Mouse (Mus musculus) heart, embryonic 16.5 days (tissue): Measurements from ENCODE around the gene Anp32e. TPM values are rescaled to one million over a fixed set of nuclear protein-coding genes. Genes with fewer than 3 reads are reported as not detected.
"Not testable (repeated sequence)": the region's sequence is repeated elsewhere in the genome, so short reads cannot be mapped to it uniquely, and the experiment has no call there.

Source experiments
- ATAC-seq: fragments of 200-750 bp; cut with Nextera tagmentation; replicated peaks from 2 replicates; pipeline ENCODE4 v1.8.0; 2017; ENCODE audit warnings: moderate number of reproducible peaks; ENCODE audit not compliant: insufficient read depth, low FRiP score; ENCODE audit errors: extremely low read depth
- H3K27ac ChIP-seq: fragments of 300-500 bp; sonication (generic); 2 replicates; pipeline ENCODE4 v1.5.1; 2014; ENCODE audit warnings: mild to moderate bottlenecking, low read length, control low read depth, moderate library complexity
- H3K27me3 ChIP-seq: fragments of 300-500 bp; sonication (generic); 2 replicates; pipeline ENCODE4 v1.6.1; 2014; ENCODE audit warnings: low read length, mixed read lengths; ENCODE audit not compliant: control insufficient read depth, insufficient read depth
- H3K36me3 ChIP-seq: fragments of 300-500 bp; sonication (generic); 2 replicates; pipeline ENCODE4 v1.6.1; 2014; ENCODE audit not compliant: control insufficient read depth, insufficient read depth
- H3K4me1 ChIP-seq: fragments of 300-500 bp; sonication (generic); 2 replicates; pipeline ENCODE4 v1.6.1; 2014; ENCODE audit warnings: low read length, mixed read lengths; ENCODE audit not compliant: control insufficient read depth, insufficient read depth
- H3K4me2 ChIP-seq: fragments of 300-500 bp; sonication (generic); 2 replicates; pipeline ENCODE4 v1.6.1; 2014; ENCODE audit warnings: low read depth, mild to moderate bottlenecking, control low read depth, low read length
- H3K4me3 ChIP-seq: fragments of 300-500 bp; sonication (generic); 2 replicates; pipeline ENCODE4 v1.5.1; 2014; ENCODE audit warnings: mild to moderate bottlenecking, control low read depth, low read length
- H3K9ac ChIP-seq: fragments of 300-500 bp; sonication (generic); 2 replicates; pipeline ENCODE4 v1.6.1; 2014; ENCODE audit warnings: low read length, control low read depth
- H3K9me3 ChIP-seq: fragments of 300-500 bp; sonication (generic); replicated peaks from 2 replicates; pipeline ENCODE4 v1.6.1; 2016; ENCODE audit warnings: low read length; ENCODE audit not compliant: control insufficient read depth
- WGBS: fragments of 180-500 bp; shearing (Covaris S2); extraction: QIAGEN DNeasy Blood & Tissue Kit; methylation state at CpG from one replicate; pipeline ENCODE4 v1.1.7; 2014; 5-methylcytosine and 5-hydroxymethylcytosine counted together
- polyA plus RNA-seq: library from polyadenylated mRNA; unstranded; fragments of >200 nt; fragmentation: Nextera tagmentation; extraction: Ambion mirVana; gene quantifications from 2 replicates; pipeline ENCODE4 v1.2.1, GENCODE M21; 2015

The Anp32e gene
- polyA plus RNA-seq, 1 experiment from 2014 or later = 233 TPM

GRCm38 (mm10) chr3:95945731-95946240 lies 16.7 kb downstream of the Anp32e start:
- Histone ChIP-seq H3K9me3 (no peaks in the 10 kb centered on the region), H3K9ac (no peak overlapping the region), H3K4me3 (no peak overlapping the region), H3K27ac (no peak overlapping the region), H3K4me1 (no peaks in the 10 kb centered on the region), H3K27me3 (no peaks in the 10 kb centered on the region), H3K36me3 (peaks cover 41% of the 10 kb centered on the region), H3K4me2 (no peak overlapping the region)
- WGBS = 59% methylated on average over 14 of the region's 14 CpGs
- ATAC-seq = no peak

GRCm38 (mm10) chr3:95948325-95948724 lies 19.3 kb downstream of the Anp32e start:
- Histone ChIP-seq H3K36me3 (peaks cover 27% of the 10 kb centered on the region), H3K27me3 (no peaks in the 10 kb centered on the region), H3K4me1 (no peaks in the 10 kb centered on the region), H3K9ac (no peak overlapping the region), H3K27ac (no peak overlapping the region), H3K9me3 (no peaks in the 10 kb centered on the region), H3K4me3 (no peak overlapping the region), H3K4me2 (no peak overlapping the region)
- ATAC-seq = no peak
- WGBS = 81% methylated on average over 5 of the region's 5 CpGs

DNA sequence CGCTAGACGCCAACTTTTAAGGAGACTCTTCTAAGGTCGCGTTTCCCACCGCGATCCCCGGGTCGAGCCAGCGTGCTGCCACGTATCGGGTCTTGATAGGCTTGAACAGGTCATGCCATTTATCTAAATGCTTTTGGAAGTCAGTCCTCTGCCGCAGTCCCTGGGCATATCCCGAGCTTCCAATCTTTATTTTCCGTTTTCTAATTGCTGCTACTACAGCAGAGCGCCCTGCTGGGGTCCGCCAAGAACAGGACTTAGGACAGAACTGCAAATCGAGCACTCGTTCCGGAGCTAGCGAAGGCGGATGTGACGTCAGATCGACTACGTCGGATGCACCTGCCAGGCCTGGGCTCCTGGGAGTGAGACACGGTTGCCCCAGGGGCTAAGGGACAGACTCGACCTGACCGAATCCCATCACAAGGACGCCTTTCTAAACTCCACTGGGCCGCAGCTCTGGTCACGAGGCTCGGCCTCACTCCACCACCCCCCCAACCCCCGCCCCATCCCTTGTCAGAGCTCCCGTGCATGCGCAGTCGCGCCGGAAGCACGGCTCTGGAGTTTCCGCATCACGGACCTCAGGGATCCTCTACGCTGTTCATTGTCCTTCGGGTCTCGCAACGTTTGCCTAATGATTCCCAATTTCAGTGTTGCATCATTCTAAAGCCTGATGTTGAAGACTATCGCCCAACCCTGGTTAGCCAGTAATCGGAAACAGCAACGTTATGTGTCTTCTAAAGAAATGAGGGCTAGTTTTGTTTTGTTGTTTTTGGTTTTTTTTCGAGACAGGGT lies 21.9 kb downstream of the Anp32e start:
- peak overlapping the region; percentile 99 for H3K27ac ChIP-seq
- no peaks in the 10 kb centered on the region for H3K4me1 ChIP-seq
- H3K4me3 ChIP-seq = peak overlapping the region; percentile 64
- peak overlapping the region; percentile 83 for H3K9ac ChIP-seq
- H3K36me3 ChIP-seq = peaks cover 11% of the 10 kb centered on the region; the same call in 1 of the 2 replicates
- peak; percentile 96 for ATAC-seq
- peak overlapping the region; percentile 85 for H3K4me2 ChIP-seq
- no peaks in the 10 kb centered on the region for H3K9me3 ChIP-seq
- no peaks in the 10 kb centered on the region for H3K27me3 ChIP-seq
- WGBS = under 1% methylated on average over 49 of the region's 49 CpGs

GRCm38 (mm10) chr3:95951566-95951965 lies 22.5 kb downstream of the Anp32e start:
- not testable (repeated sequence) for H3K36me3 ChIP-seq, H3K27me3 ChIP-seq, ATAC-seq, H3K4me1 ChIP-seq, H3K9me3 ChIP-seq
- H3K4me2 ChIP-seq = peak overlapping the region; percentile 85
- 65% methylated on average over 12 of the region's 12 CpGs for WGBS
- peak overlapping the region; percentile 64 for H3K4me3 ChIP-seq
- peak overlapping the region; percentile 83 for H3K9ac ChIP-seq
- H3K27ac ChIP-seq = peak overlapping the region; percentile 99

- H3K36me3 ChIP-seq = peaks cover 5% of the 10 kb centered on the region; the same call in 1 of the 2 replicates
- no peaks in the 10 kb centered on the region for H3K27me3 ChIP-seq
- no peak overlapping the region for H3K27ac ChIP-seq
- H3K4me3 ChIP-seq = no peak overlapping the region
- H3K9ac ChIP-seq = no peak overlapping the region
- no peak overlapping the region for H3K4me2 ChIP-seq
- no peak for ATAC-seq
- peaks cover 11% of the 10 kb centered on the region for H3K4me1 ChIP-seq
- H3K9me3 ChIP-seq = no peaks in the 10 kb centered on the region
These were observed 24.0 kb downstream of the Anp32e start for GRCm38 (mm10) chr3:95953023-95953422.

GRCm38 (mm10) chr3:95953522-95953921 lies 24.5 kb downstream of the Anp32e start:
- 69% methylated on average over 3 of the region's 3 CpGs for WGBS
- Histone ChIP-seq H3K4me2 (no peak overlapping the region), H3K36me3 (peaks cover 2% of the 10 kb centered on the region; the same call in 1 of the 2 replicates), H3K9me3 (no peaks in the 10 kb centered on the region), H3K27me3 (no peaks in the 10 kb centered on the region), H3K9ac (no peak overlapping the region), H3K4me1 (peaks cover 15% of the 10 kb centered on the region), H3K4me3 (no peak overlapping the region), H3K27ac (no peak overlapping the region)
- ATAC-seq = no peak

- H3K4me3 ChIP-seq, H3K36me3 ChIP-seq, ATAC-seq, H3K9ac ChIP-seq, H3K4me2 ChIP-seq, H3K27me3 ChIP-seq, H3K9me3 ChIP-seq, H3K27ac ChIP-seq: not testable (repeated sequence)
- peaks cover 17% of the 10 kb centered on the region for H3K4me1 ChIP-seq
- WGBS = 90% methylated on average over 12 of the region's 12 CpGs
These were observed 25.7 kb downstream of the Anp32e start for GRCm38 (mm10) chr3:95954648-95955173.

GRCm38 (mm10) chr3:95955318-95955717 lies 26.3 kb downstream of the Anp32e start:
- no peak for ATAC-seq
- no peaks in the 10 kb centered on the region for H3K27me3 ChIP-seq
- 83% methylated on average over 5 of the region's 5 CpGs for WGBS
- H3K4me3 ChIP-seq = no peak overlapping the region
- peaks cover 17% of the 10 kb centered on the region for H3K4me1 ChIP-seq
- no peak overlapping the region for H3K4me2 ChIP-seq
- H3K9ac ChIP-seq = no peak overlapping the region
- no peaks in the 10 kb centered on the region for H3K36me3 ChIP-seq
- H3K27ac ChIP-seq = no peak overlapping the region
- no peaks in the 10 kb centered on the region for H3K9me3 ChIP-seq
